In genomic region chrX:159047876-159048275, GRCm38 (mm10) we compare ENCODE assay signal across 19 mouse cellular contexts.
"Had no signal": no experiment of that assay in that cellular context is flagged by ENCODE, and none has a peak within 500 bp of the region (broad histone marks: within the 10 kb centered on the region; RNA-seq: fewer than 3 reads in every experiment).

No protein-coding gene starts in this region.

- H3K4me1 ChIP-seq: limb, embryonic 13.5 days; liver, embryonic 12.5 days; liver, embryonic 15.5 days; lung, embryonic 15.5 days had no signal

- H3K27me3 ChIP-seq: limb, embryonic 13.5 days; liver, embryonic 12.5 days; liver, embryonic 15.5 days; lung, embryonic 15.5 days; megakaryocyte, embryonic 14.5 days had no signal

- H3K27ac ChIP-seq: limb, embryonic 10.5 days; limb, embryonic 13.5 days; liver, embryonic 12.5 days; liver, embryonic 15.5 days; lung, embryonic 15.5 days; stomach, postnatal 0 days had no signal

- H3K4me3 ChIP-seq: limb, embryonic 10.5 days; limb, embryonic 13.5 days; liver, embryonic 12.5 days; liver, embryonic 15.5 days; lung, embryonic 15.5 days; megakaryocyte, embryonic 14.5 days had no signal

- H3K4me2 ChIP-seq: limb, embryonic 13.5 days; liver, embryonic 12.5 days; liver, embryonic 15.5 days; lung, embryonic 15.5 days; midbrain, embryonic 11.5 days had no signal

- ATAC-seq: liver, embryonic 12.5 days had no signal

- H3K36me3 ChIP-seq: limb, embryonic 10.5 days; limb, embryonic 13.5 days; liver, embryonic 12.5 days; liver, embryonic 15.5 days; lung, embryonic 15.5 days had no signal

- DNase-seq: kidney, postnatal 14 days; kidney, postnatal 4 days; liver; lung, adult 18-20 months; lung, postnatal 10 days; lung, postnatal 36 days; midbrain, embryonic 14.5 days; right cerebral cortex, postnatal 4 days; thymus, adult 2 months; thymus, postnatal 14 days; thymus, postnatal 4 days had no signal

- H3K9me3 ChIP-seq: limb, embryonic 10.5 days; limb, embryonic 13.5 days; liver, embryonic 12.5 days; liver, embryonic 15.5 days; lung, embryonic 15.5 days; megakaryocyte, embryonic 14.5 days had no signal

- H3K9ac ChIP-seq: limb, embryonic 13.5 days; liver, embryonic 12.5 days; liver, embryonic 15.5 days; lung, embryonic 15.5 days had no signal
